Mouse (Mus musculus): Measurements from ENCODE around the gene Hsf2bp. TPM values are rescaled to one million over a fixed set of nuclear protein-coding genes. Genes with fewer than 3 reads are reported as not detected.

The Hsf2bp gene
- polyA plus RNA-seq, 1 experiment from 2014 or later = 0.13 TPM

GRCm38 (mm10) chr17:31929032-31929431 lies 107.1 kb downstream of the Hsf2bp start:
- 54% methylated on average over 6 of the region's 6 CpGs for WGBS (ENCODE audit: insufficient replicate concordance)
- ATAC-seq = no peak
- Histone ChIP-seq H3K27ac (no peak overlapping the region), H3K9me3 (replicated peaks) (no peaks in the 10 kb centered on the region), H3K9ac (no peak overlapping the region), H3K4me2 (no peak overlapping the region), H3K36me3 (no peaks in the 10 kb centered on the region), H3K27me3 (replicated peaks) (no peaks in the 10 kb centered on the region), H3K4me3 (no peak overlapping the region), H3K4me1 (peaks cover 20% of the 10 kb centered on the region)

- ATAC-seq = no peak
- WGBS (ENCODE audit: insufficient replicate concordance) = 68% methylated on average over 10 of the region's 10 CpGs
- H3K4me3 ChIP-seq = no peak overlapping the region
Observed at GRCm38 (mm10) chr17:31927895-31928626, 108.1 kb downstream of the Hsf2bp start.

DNA sequence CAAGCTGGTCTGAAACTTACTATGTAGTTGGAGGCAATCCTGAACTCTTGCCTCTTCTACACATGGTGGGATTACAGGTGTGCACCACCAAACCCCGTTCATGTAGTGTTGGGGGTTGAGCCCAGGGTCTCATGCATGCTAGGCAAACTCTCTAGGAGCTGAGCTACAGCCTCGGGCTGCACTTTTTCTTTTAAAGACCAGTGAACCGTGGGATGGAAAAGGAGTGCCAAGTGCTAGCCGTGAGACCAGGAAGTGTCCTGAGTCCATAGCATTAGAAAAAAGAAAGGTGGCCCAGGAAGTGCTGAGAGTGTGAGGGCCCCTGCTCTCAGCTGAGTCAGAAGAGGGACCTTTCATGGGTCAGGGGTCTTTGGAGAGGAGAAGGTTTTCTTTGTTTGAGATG lies 111.9 kb downstream of the Hsf2bp start:
- no peak overlapping the region for H3K4me3 ChIP-seq
- no peaks in the 10 kb centered on the region; the same call in 1 of the 2 replicates for H3K27me3 ChIP-seq (replicated peaks)
- WGBS (ENCODE audit: insufficient replicate concordance) = 50% methylated on average over 4 of the region's 4 CpGs
- 0 out of 2 replicates have a peak, but pooled peaks cover 8% of the 10 kb centered on the region for H3K4me1 ChIP-seq
- H3K36me3 ChIP-seq = no peaks in the 10 kb centered on the region
- H3K4me2 ChIP-seq = no peak overlapping the region
- no peak overlapping the region for H3K9ac ChIP-seq
- no peak overlapping the region for H3K27ac ChIP-seq
- no peaks in the 10 kb centered on the region for H3K9me3 ChIP-seq (replicated peaks)
- no peak for ATAC-seq

More at GRCm38 (mm10) chr17:31927895-31928626, 108.1 kb downstream of the Hsf2bp start:
- Histone ChIP-seq H3K27me3 (replicated peaks) (no peaks in the 10 kb centered on the region), H3K4me1 (peaks cover 18% of the 10 kb centered on the region), H3K9ac (no peak overlapping the region), H3K4me2 (no peak overlapping the region), H3K27ac (no peak overlapping the region), H3K9me3 (replicated peaks) (no peaks in the 10 kb centered on the region), H3K36me3 (no peaks in the 10 kb centered on the region)

GRCm38 (mm10) chr17:31923310-31923970 lies 112.7 kb downstream of the Hsf2bp start:
- Histone ChIP-seq H3K36me3 (no peaks in the 10 kb centered on the region), H3K4me1 (0 out of 2 replicates have a peak, but pooled peaks cover 5% of the 10 kb centered on the region), H3K9me3 (replicated peaks) (no peaks in the 10 kb centered on the region), H3K9ac (no peak overlapping the region), H3K27me3 (replicated peaks) (no peaks in the 10 kb centered on the region; the same call in 1 of the 2 replicates), H3K4me2 (no peak overlapping the region), H3K27ac (no peak overlapping the region), H3K4me3 (no peak overlapping the region)
- 55% methylated on average over 7 of the region's 7 CpGs for WGBS (ENCODE audit: insufficient replicate concordance)
- no peak for ATAC-seq

DNA sequence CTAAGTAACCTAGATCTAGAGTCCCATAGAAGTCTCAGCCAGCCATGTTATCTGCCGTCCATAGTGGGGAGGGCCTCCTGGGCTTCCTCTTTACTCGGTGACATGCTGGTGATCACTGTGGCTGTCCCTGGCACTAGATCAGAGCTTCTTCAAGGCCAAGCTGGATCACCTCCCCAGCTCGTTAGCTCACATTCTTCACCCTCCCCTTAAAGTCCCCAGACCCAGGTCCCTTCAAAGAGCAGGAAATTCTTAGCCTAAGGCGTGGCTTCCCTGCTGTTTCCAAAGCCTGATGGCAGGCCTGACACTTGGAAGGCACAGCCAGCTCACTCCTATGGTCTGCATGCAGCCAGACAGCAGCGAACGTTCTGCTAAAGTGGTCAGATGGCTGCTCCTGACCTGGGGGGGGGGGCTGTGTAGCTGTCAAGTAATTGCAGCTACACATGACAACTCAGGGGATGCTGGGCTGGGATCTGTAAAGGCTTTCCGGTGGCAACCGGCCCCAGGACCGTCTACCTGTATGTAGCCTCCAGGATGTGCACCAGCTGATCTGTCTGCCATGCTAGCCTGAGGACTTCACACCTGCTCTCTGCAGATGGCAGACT lies 115.5 kb downstream of the Hsf2bp start:
- no peak overlapping the region for H3K4me2 ChIP-seq
- H3K27me3 ChIP-seq (replicated peaks) = no peaks in the 10 kb centered on the region; the same call in 1 of the 2 replicates
- 46% methylated on average over 9 of the region's 9 CpGs for WGBS (ENCODE audit: insufficient replicate concordance)
- no peak for ATAC-seq
- no peaks in the 10 kb centered on the region for H3K9me3 ChIP-seq (replicated peaks)
- H3K9ac ChIP-seq = no peak overlapping the region
- H3K4me1 ChIP-seq = 0 out of 2 replicates have a peak, but pooled peaks cover 5% of the 10 kb centered on the region
- no peak overlapping the region for H3K4me3 ChIP-seq
- no peak overlapping the region for H3K27ac ChIP-seq
- H3K36me3 ChIP-seq = no peaks in the 10 kb centered on the region

DNA sequence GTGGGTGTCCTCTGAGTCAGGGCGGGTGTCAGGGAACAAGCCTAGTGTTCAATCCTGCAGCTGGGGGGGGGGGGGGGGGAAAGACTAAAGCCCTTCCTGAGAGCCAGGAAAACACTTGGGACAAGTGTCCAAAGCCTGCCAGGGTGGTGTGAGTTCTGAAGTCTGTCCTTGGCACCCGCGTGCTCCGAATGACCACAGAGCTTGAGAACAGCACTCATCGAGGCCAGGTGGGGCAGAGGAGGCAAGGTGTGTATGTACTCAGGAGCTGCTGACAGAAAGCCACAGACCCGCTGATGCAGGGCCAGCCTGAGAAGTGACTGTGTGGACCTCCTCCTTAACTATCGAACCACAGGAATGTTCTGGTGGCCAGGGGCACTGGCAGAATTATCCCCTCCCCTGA lies 116.5 kb downstream of the Hsf2bp start:
- no peaks in the 10 kb centered on the region for H3K36me3 ChIP-seq
- H3K4me2 ChIP-seq = no peak overlapping the region
- H3K4me3 ChIP-seq = no peak overlapping the region
- 69% methylated on average over 7 of the region's 7 CpGs for WGBS (ENCODE audit: insufficient replicate concordance)
- ATAC-seq = no peak
- no peak overlapping the region for H3K9ac ChIP-seq
- H3K27me3 ChIP-seq (replicated peaks) = no peaks in the 10 kb centered on the region; the same call in 1 of the 2 replicates
- H3K4me1 ChIP-seq = 0 out of 2 replicates have a peak, but pooled peaks cover 5% of the 10 kb centered on the region
- no peaks in the 10 kb centered on the region for H3K9me3 ChIP-seq (replicated peaks)
- H3K27ac ChIP-seq = no peak overlapping the region

GRCm38 (mm10) chr17:31918374-31918773 lies 117.8 kb downstream of the Hsf2bp start:
- no peak overlapping the region for H3K9ac ChIP-seq
- 0 out of 2 replicates have a peak, but pooled peaks cover 5% of the 10 kb centered on the region for H3K4me1 ChIP-seq
- no peaks in the 10 kb centered on the region; the same call in 1 of the 2 replicates for H3K27me3 ChIP-seq (replicated peaks)
- no peaks in the 10 kb centered on the region for H3K9me3 ChIP-seq (replicated peaks)
- H3K4me3 ChIP-seq = no peak overlapping the region
- no peak overlapping the region for H3K27ac ChIP-seq
- ATAC-seq = no peak
- no peaks in the 10 kb centered on the region for H3K36me3 ChIP-seq
- H3K4me2 ChIP-seq = no peak overlapping the region
- WGBS (ENCODE audit: insufficient replicate concordance) = 80% methylated on average over 8 of the region's 8 CpGs

GRCm38 (mm10) chr17:31916461-31916775 lies 119.7 kb downstream of the Hsf2bp start:
- 0 out of 2 replicates have a peak, but pooled peaks cover 5% of the 10 kb centered on the region for H3K4me1 ChIP-seq
- no peak for ATAC-seq
- no peaks in the 10 kb centered on the region for H3K27me3 ChIP-seq (replicated peaks)
- H3K27ac ChIP-seq = no peak overlapping the region
- no peak overlapping the region for H3K9ac ChIP-seq
- H3K9me3 ChIP-seq (replicated peaks) = no peaks in the 10 kb centered on the region
- no peak overlapping the region for H3K4me2 ChIP-seq
- WGBS (ENCODE audit: insufficient replicate concordance) = 64% methylated on average over 6 of the region's 6 CpGs
- no peak overlapping the region for H3K4me3 ChIP-seq
- H3K36me3 ChIP-seq = no peaks in the 10 kb centered on the region

- H3K9ac ChIP-seq = no peak overlapping the region
- no peaks in the 10 kb centered on the region for H3K9me3 ChIP-seq (replicated peaks)
- 72% methylated on average over 18 of the region's 18 CpGs for WGBS (ENCODE audit: insufficient replicate concordance)
- no peak overlapping the region for H3K4me3 ChIP-seq
- no peak overlapping the region for H3K27ac ChIP-seq
- H3K36me3 ChIP-seq = no peaks in the 10 kb centered on the region
- no peaks in the 10 kb centered on the region for H3K27me3 ChIP-seq (replicated peaks)
- H3K4me2 ChIP-seq = no peak overlapping the region
- ATAC-seq = no peak
- 0 out of 2 replicates have a peak, but pooled peaks cover 5% of the 10 kb centered on the region for H3K4me1 ChIP-seq
Observed at GRCm38 (mm10) chr17:31915756-31916460, 120.2 kb downstream of the Hsf2bp start.

DNA sequence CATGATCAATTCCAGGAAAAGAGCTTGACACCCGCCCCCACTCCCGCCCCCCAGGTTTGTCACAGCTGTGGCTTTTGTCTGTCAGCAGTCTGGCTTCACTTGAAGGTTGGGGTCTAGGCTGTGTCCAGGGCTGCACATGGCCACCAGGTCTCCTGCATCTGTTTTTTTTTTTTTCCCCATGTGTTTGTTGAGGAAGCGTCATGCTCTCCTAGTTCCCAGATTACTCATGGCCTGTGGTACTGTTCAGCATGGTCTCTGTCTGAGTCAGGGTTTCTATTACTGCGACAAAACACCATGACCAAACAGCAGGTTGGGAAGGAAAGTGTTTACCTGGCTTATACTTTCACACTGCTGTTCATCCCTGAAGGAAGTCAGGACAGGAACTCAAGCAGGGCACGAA lies 121.8 kb downstream of the Hsf2bp start:
- no peaks in the 10 kb centered on the region for H3K27me3 ChIP-seq (replicated peaks)
- no peak overlapping the region for H3K27ac ChIP-seq
- no peaks in the 10 kb centered on the region for H3K36me3 ChIP-seq
- ATAC-seq = no peak
- H3K9me3 ChIP-seq (replicated peaks) = no peaks in the 10 kb centered on the region
- no peak overlapping the region for H3K9ac ChIP-seq
- H3K4me3 ChIP-seq = no peak overlapping the region
- WGBS (ENCODE audit: insufficient replicate concordance) = 74% methylated on average over 5 of the region's 5 CpGs
- no peak overlapping the region for H3K4me2 ChIP-seq
- H3K4me1 ChIP-seq = no peaks in the 10 kb centered on the region

DNA sequence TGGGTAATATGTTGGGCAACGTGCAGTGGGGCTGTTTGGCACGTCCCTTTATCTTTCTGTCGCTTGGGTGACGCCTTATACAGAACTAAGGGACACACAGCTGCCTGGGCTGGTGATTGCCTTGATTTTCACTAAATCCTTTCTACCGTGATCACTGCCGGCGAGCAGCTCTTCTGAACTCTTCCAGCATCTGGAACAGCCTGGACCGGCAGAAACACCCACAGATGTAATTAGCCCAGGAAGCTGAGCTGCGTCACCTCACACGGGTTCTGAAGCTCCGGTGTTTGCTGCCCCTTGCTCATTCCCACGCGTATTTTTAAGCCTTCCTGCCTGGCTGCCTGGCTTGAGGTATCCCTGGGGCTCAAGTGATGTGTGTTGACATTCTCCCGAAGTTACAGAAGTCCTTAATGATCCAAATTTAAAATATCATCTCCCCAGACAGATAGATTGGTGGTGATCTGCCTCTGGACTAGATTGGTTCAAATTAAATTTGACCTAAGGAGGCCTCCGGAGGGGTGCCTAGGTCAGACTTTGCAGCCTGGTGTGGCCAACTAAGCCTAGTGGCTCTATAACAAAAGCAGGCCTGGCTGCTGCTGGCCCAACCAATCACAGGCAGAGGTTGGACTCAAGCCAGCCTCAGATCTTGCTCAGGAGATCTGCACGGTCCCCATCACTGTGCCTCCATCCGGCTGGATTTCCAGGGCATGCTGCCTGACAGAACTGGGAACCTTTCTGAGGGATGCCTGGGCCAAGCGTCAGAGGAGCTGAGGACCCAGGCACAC lies 123.1 kb downstream of the Hsf2bp start:
- WGBS (ENCODE audit: insufficient replicate concordance) = 73% methylated on average over 18 of the region's 18 CpGs
- Histone ChIP-seq H3K9ac (no peak overlapping the region), H3K9me3 (replicated peaks) (no peaks in the 10 kb centered on the region), H3K36me3 (no peaks in the 10 kb centered on the region), H3K27ac (no peak overlapping the region), H3K4me3 (no peak overlapping the region), H3K4me1 (no peaks in the 10 kb centered on the region), H3K4me2 (no peak overlapping the region), H3K27me3 (replicated peaks) (no peaks in the 10 kb centered on the region)
- ATAC-seq = no peak

Measured in liver, embryonic 12.5 days (tissue).